Mouse (Mus musculus) thymus, adult 2 months (tissue): Measurements from ENCODE around the gene Dcpp2. TPM values are rescaled to one million over a fixed set of nuclear protein-coding genes. Genes with fewer than 3 reads are reported as not detected.

Experiments
- DNase-seq: peaks from one replicate; pipeline ENCODE4 v3.0.0; 2021
- H3K27ac ChIP-seq: fragments of 200-500 bp; 2 replicates; pipeline ENCODE4 v1.5.1; 2012; ENCODE audit warnings: low read length, control low read depth; ENCODE audit not compliant: control insufficient read depth, insufficient read depth
- H3K27me3 ChIP-seq: fragments of 200-500 bp; 2 replicates; pipeline ENCODE4 v1.6.1; 2012; ENCODE audit warnings: mild to moderate bottlenecking, low read length, moderate library complexity, mixed read lengths; ENCODE audit not compliant: control insufficient read depth, insufficient read depth
- H3K36me3 ChIP-seq: fragments of 200-500 bp; 2 replicates; pipeline ENCODE4 v1.6.1; 2012; ENCODE audit warnings: mild to moderate bottlenecking, low read length, moderate library complexity; ENCODE audit not compliant: control insufficient read depth, insufficient read depth
- H3K4me1 ChIP-seq: fragments of 200-500 bp; replicated peaks from 2 replicates; pipeline ENCODE4 v1.6.1; 2012; ENCODE audit warnings: low read length; ENCODE audit not compliant: control insufficient read depth, insufficient read depth
- H3K4me3 ChIP-seq: fragments of 200-500 bp; 2 replicates; pipeline ENCODE4 v1.5.1; 2012; ENCODE audit warnings: mild to moderate bottlenecking, low read length, control low read depth, moderate library complexity; ENCODE audit not compliant: control insufficient read depth, insufficient read depth
- CTCF ChIP-seq: fragments of 200-500 bp; IDR thresholded peaks from 2 replicates; pipeline ENCODE4 v1.5.1; 2012; ENCODE audit warnings: mild to moderate bottlenecking, control low read depth, low read length, moderate library complexity, borderline replicate concordance; ENCODE audit not compliant: control insufficient read depth, poor library complexity, insufficient read depth; ENCODE audit errors: extremely low read depth
- POLR2A ChIP-seq: fragments of 200-500 bp; IDR thresholded peaks from 2 replicates; pipeline ENCODE4 v1.6.1; 2012; ENCODE audit warnings: mild to moderate bottlenecking, low read length, control low read depth, moderate library complexity; ENCODE audit not compliant: control insufficient read depth, poor library complexity, insufficient read depth; ENCODE audit errors: extremely low read depth
- WGBS: fragments of 180-500 bp; shearing (Covaris S2); methylation state at CpG from one replicate; pipeline ENCODE4 v1.1.7; 2018; 5-methylcytosine and 5-hydroxymethylcytosine counted together
- polyA plus RNA-seq: library from polyadenylated mRNA; depleted of rRNA; stranded (reverse); fragments of >200 nt; gene quantifications from 2 replicates; pipeline ENCODE4 v1.2.3, GENCODE M21; 2012

Dcpp2 gene
- polyA plus RNA-seq, 1 experiment: 0.35 TPM

DNA sequence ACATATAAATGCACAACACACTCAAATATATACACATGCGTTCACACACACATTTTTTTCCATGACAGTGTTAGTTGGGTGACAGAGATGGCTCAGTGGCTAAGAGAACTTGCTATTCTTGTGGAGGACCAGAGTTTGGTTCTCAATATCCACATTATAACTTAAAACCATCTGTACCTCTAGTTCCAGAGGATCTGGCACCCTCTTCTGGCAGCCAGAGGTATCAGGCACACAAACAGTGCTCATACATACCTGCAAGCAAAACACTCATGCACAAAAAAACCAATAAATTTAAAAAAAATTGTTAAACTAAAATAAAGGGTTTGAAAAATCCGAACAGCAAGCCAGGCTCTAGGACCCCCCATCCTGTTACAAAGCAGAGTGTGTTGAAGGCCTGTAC is 30.7 kb upstream of the Dcpp2 start:
- no peaks in the 10 kb centered on the region for H3K4me1 ChIP-seq
- no peak overlapping the region for H3K27ac ChIP-seq
- no peak overlapping the region for H3K4me3 ChIP-seq
- H3K36me3 ChIP-seq: no peaks in the 10 kb centered on the region
- no peak for DNase-seq
- TF ChIP-seq CTCF (no peak), POLR2A (no peak)
- H3K27me3 ChIP-seq: no peaks in the 10 kb centered on the region
- WGBS: 89% methylated on average over 2 of the region's 2 CpGs

DNA sequence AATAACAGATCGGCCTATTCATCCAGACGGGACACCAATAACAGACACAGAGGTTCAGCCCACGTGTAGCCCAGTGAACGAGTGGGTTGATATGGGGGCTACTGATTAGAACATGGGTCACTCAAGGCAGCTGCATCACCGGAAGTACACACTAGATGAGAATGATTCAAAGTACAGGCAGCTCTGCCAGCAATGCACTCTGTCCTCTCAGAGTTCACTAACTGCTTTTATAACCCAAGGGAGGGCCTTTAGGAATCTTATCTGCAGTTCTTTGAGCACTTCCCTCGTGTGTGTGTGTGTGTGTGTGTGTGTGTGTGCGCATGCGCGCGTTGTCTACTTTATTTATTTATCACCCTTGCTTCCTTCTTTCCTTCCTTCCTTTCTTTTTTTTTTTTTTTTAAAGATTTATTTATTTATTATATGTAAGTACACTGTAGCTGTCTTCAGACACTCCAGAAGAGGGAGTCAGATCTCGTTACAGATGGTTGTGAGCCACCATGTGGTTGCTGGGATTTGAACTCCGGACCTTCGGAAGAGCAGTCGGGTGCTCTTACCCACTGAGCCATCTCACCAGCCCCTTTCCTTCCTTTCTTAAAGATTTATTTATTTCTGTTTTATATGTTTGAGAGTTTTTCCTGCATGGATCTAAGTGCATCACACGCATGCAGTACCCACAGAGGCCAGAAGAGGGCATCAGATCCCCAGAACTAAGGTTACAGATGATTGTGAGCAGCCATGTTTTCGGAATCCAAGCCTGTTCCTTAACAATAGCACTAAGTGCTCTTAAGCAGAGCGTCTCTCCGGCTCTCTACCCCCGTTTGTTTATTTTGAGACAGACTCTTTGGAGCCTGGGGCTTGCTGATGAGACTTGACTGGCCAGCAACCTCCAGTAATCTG is 29.6 kb upstream of the Dcpp2 start:
- Histone ChIP-seq H3K36me3 (no peaks in the 10 kb centered on the region), H3K27ac (no peak overlapping the region), H3K27me3 (no peaks in the 10 kb centered on the region), H3K4me1 (no peaks in the 10 kb centered on the region), H3K4me3 (no peak overlapping the region)
- 68% methylated on average over 18 of the region's 19 CpGs for WGBS
- no peak for TF ChIP-seq CTCF
- TF ChIP-seq POLR2A: no peak
- DNase-seq: peak; percentile 53

DNA sequence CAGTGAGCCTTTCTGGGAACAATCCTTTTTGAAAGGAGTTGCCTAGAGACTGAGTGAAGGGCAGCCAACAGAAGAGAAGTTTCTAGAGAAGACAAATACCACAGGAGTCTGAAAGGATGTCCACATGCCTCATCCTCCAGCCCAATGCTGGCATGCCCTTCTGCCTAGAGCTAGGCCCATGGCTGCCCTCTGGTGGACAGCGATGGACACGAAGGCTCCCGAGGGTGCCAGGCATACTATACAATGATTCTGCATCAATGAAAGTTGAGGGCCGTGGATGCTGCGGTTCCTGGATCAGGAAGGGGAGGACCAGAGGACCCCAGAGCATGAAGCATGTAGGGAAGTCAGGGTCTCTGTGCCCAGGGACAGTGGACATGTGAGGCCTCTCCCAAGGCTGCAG is 27.4 kb upstream of the Dcpp2 start:
- peak; percentile 67 for DNase-seq
- Histone ChIP-seq H3K27ac (no peak overlapping the region), H3K36me3 (no peaks in the 10 kb centered on the region), H3K4me1 (peaks cover 5% of the 10 kb centered on the region), H3K27me3 (no peaks in the 10 kb centered on the region), H3K4me3 (no peak overlapping the region)
- TF ChIP-seq POLR2A: no peak
- TF ChIP-seq CTCF: peak; percentile 68
- whole genome bisulfite sequencing: 54% methylated on average over 5 of the region's 5 CpGs

- Histone ChIP-seq H3K4me3 (no peak overlapping the region), H3K36me3 (no peaks in the 10 kb centered on the region), H3K4me1 (peaks cover 10% of the 10 kb centered on the region), H3K27ac (no peak overlapping the region), H3K27me3 (no peaks in the 10 kb centered on the region)
- WGBS: 95% methylated on average over 10 of the region's 10 CpGs
- TF ChIP-seq POLR2A: no peak
- no peak for TF ChIP-seq CTCF
- DNase-seq: no peak
Observed at GRCm38 (mm10) chr17:23854229-23854765, 26.4 kb upstream of the Dcpp2 start.

DNA sequence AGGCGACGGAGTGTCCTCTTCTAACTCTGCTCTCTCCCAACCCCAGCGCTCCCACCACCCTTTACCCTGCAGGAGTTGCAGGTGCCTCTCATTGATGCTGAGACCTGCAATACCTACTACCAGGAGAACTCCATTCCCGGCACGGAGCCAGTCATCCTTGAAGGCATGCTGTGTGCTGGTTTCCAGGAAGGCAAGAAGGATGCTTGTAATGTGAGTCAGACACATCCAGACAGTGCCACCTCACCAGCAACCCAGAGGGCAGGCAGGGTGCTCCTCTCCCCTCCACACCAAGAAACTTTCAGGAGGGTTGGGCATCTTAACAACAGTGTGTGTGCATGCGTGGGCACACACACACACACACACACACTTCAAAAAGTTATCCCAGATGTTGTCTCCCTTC is 23.5 kb upstream of the Dcpp2 start:
- no peak overlapping the region for H3K4me3 ChIP-seq
- H3K36me3 ChIP-seq: no peaks in the 10 kb centered on the region
- H3K27me3 ChIP-seq: no peaks in the 10 kb centered on the region; the same call in 1 of the 2 replicates
- WGBS: 98% methylated on average over 6 of the region's 6 CpGs
- DNase-seq: no peak
- H3K27ac ChIP-seq: no peak overlapping the region
- TF ChIP-seq CTCF: no peak
- no peak for TF ChIP-seq POLR2A
- H3K4me1 ChIP-seq: peaks cover 11% of the 10 kb centered on the region

DNA sequence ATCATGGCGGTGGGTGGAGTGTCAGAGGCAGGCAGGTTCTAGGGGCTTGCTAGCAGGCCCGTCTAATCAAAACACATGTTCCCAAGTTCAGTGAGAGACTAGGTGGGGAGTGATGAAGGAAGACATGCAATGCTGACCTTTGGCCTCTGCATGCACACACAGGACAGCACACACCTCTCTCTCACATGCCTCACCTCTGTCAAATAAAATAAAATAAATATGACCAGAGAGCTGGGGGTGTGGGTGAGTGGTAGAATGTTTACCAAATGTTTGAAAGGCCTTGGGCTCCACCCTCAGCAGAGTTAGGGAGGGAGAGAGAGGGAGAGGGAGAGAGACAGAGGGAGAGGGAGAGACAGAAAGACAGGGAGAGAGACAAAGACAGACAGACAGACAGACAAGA is 22.8 kb upstream of the Dcpp2 start:
- no peak for TF ChIP-seq CTCF
- no peak for TF ChIP-seq POLR2A
- 95% methylated on average over 2 of the region's 2 CpGs for WGBS
- DNase-seq: no peak

More for the DNA sequence above, 22.8 kb upstream of the Dcpp2 start:
- Histone ChIP-seq H3K27ac (no peak overlapping the region), H3K4me3 (no peak overlapping the region), H3K4me1 (peaks cover 11% of the 10 kb centered on the region), H3K36me3 (no peaks in the 10 kb centered on the region), H3K27me3 (no peaks in the 10 kb centered on the region; the same call in 1 of the 2 replicates)
